Mouse (Mus musculus): ENCODE measurements at regions not wholly inside any gene's neighbourhood (a gene's known extent, or its start where the extent isn't known, plus 50 kb on each side); places are given as distances from the start of the nearest gene placed in this dataset.

- no peak for DNase-seq (ENCODE audit: low spot score)
Measured at GRCm38 (mm10) chr10:84088799-84089778, 351.3 kb downstream of the Nuak1 start.

GRCm38 (mm10) chr10:84093919-84094318 is 346.5 kb downstream of the Nuak1 start:
- DNase-seq (ENCODE audit: low spot score) = no peak

- DNase-seq (ENCODE audit: low spot score) = no peak
Measured at GRCm38 (mm10) chr10:84097196-84097595, 343.2 kb downstream of the Nuak1 start.

- no peak for DNase-seq (ENCODE audit: low spot score)
Measured at GRCm38 (mm10) chr10:84103985-84104384, 336.4 kb downstream of the Nuak1 start.

- peak; percentile 16 for DNase-seq (ENCODE audit: low spot score)
Measured at GRCm38 (mm10) chr10:84104556-84104955, 335.8 kb downstream of the Nuak1 start.

GRCm38 (mm10) chr10:84109680-84110371 is 330.6 kb downstream of the Nuak1 start:
- no peak for DNase-seq (ENCODE audit: low spot score)

- no peak for DNase-seq (ENCODE audit: low spot score)
Measured at GRCm38 (mm10) chr10:84110372-84110985, 329.9 kb downstream of the Nuak1 start.

- no peak for DNase-seq (ENCODE audit: low spot score)
Measured at GRCm38 (mm10) chr10:84111502-84111901, 328.9 kb downstream of the Nuak1 start.

GRCm38 (mm10) chr10:84111909-84112308 is 328.5 kb downstream of the Nuak1 start:
- DNase-seq (ENCODE audit: low spot score) = no peak

GRCm38 (mm10) chr10:84119952-84120550 is 320.3 kb downstream of the Nuak1 start:
- DNase-seq (ENCODE audit: low spot score) = no peak

- DNase-seq (ENCODE audit: low spot score) = no peak
Measured at GRCm38 (mm10) chr10:84137019-84137658, 303.3 kb downstream of the Nuak1 start.

GRCm38 (mm10) chr10:84142741-84143454 is 297.5 kb downstream of the Nuak1 start:
- DNase-seq (ENCODE audit: low spot score) = no peak

GRCm38 (mm10) chr10:84143674-84144343 is 296.6 kb downstream of the Nuak1 start:
- DNase-seq (ENCODE audit: low spot score) = no peak

GRCm38 (mm10) chr10:84144344-84144687 is 296.1 kb downstream of the Nuak1 start:
- no peak for DNase-seq (ENCODE audit: low spot score)

- no peak for DNase-seq (ENCODE audit: low spot score)
Measured at GRCm38 (mm10) chr10:84147305-84147984, 293.0 kb downstream of the Nuak1 start.

GRCm38 (mm10) chr10:84163752-84164151 is 276.6 kb downstream of the Nuak1 start:
- no peak for DNase-seq (ENCODE audit: low spot score)

GRCm38 (mm10) chr10:84165832-84166567 is 274.4 kb downstream of the Nuak1 start:
- DNase-seq (ENCODE audit: low spot score) = no peak

- no peak for DNase-seq (ENCODE audit: low spot score)
Measured at GRCm38 (mm10) chr10:84166568-84166905, 273.9 kb downstream of the Nuak1 start.

GRCm38 (mm10) chr10:84172828-84173321 is 267.5 kb downstream of the Nuak1 start:
- DNase-seq (ENCODE audit: low spot score) = peak; percentile 6
